Mouse (Mus musculus): ENCODE measurements at regions not wholly inside any gene's neighbourhood (a gene's known extent, or its start where the extent isn't known, plus 50 kb on each side); places are given as distances from the start of the nearest gene placed in this dataset.
"Not testable (repeated sequence)": the region's sequence is repeated elsewhere in the genome, so short reads cannot be mapped to it uniquely, and the experiment has no call there.

DNA sequence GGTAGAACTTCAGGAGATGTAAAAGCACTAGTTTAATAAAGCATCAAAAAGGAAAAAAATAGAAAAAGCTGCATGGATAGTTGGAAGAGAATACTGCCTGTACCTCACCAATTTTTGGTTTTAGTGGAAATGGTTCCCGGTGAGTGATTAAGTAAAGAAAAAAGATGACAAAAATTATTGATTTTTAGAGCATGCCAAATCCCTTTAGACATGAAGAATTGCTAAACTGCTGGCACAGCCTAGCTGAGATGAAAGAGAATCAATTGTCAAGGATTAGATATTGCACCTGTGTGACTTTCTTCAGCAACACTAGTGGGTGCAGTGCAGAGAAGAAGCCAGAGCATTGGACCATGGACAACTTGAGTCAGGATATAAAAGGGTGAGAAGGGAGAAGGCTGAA is 348.7 kb upstream of the Cpeb2 start:
- DNase-seq (ENCODE audit: low spot score in 2 of 2), result no peak

DNA sequence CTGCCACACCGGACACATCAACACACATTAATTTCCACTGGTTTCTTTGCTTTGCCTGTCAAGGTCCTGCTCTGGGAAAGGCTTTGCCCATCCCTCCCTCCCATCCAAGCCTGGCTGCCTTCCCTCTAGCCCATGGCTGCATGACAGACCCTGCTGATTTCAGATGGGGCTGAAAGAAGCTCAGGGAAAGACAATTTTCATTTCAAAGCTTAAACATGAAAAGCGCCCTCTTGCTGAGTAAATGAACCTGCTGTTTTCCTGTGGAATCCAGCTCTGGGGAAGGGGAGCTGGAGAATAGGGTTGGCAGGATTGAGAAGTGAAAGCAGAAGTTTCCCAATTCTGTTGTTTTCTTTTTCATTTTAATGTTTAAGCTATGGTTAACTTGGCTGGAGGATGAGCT is 341.1 kb upstream of the Cpeb2 start:
- DNase-seq (ENCODE audit: low spot score in 2 of 2), result no peak

DNA sequence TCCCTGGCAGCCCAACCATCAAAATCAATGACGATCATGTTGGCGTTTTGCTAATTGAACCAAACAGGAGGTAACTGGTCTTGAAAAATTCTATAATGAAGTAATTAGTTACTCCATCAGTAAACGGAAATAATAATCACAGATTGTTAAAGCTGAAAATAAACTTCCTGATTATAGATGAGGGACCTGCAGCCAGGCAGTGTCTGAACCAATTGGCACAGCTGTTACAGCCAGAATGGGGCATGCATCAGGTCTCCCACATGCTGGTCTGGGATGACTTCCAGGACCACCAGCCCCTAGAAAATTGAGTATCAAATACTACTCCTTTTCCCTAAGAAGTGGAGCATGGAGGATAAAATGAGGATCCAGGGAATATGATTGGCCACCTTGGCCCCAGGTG is 326.8 kb upstream of the Cpeb2 start:
- DNase-seq (ENCODE audit: low spot score in 2 of 2), result no peak

DNA sequence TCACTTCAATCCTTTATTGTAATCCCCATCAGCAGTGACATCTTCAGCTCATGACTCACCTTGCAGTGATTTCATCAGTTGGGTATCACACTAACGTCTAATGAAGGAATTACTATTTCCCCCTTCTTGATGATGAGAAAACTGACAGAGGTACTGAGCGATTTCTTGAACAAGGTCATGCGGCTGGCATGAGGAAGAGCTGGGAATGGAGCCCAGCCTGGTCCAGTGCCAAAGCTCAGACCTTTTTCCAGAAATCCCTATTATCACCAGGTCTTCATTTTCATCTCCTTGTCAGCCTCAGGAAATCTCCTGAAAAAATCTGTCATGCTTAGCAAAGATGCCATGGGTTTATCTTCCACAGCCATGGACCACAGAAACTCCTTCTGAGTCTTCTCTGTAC is 313.6 kb upstream of the Cpeb2 start:
- DNase-seq (ENCODE audit: low spot score in 2 of 2), result no peak

DNA sequence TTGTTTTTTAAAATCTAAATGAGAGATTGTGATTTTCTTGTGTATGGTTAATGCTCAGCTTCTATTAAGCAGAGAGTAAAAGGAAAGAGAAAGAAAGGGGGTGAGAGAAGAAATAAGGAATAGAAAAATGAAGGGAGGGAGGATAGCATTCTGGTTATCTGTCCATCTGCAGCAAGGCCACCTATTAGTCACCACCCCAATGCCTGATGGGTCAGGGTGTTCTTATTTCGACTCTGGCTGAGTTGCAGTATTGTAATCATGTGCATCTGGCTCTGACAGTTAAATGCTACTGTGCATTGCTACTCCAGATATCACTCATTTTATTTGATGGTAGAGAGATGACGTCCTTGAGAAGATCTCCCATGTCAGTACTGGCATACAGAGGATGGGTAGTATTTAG is 300.9 kb upstream of the Cpeb2 start:
- no peak for DNase-seq (ENCODE audit: low spot score in 2 of 2)

DNA sequence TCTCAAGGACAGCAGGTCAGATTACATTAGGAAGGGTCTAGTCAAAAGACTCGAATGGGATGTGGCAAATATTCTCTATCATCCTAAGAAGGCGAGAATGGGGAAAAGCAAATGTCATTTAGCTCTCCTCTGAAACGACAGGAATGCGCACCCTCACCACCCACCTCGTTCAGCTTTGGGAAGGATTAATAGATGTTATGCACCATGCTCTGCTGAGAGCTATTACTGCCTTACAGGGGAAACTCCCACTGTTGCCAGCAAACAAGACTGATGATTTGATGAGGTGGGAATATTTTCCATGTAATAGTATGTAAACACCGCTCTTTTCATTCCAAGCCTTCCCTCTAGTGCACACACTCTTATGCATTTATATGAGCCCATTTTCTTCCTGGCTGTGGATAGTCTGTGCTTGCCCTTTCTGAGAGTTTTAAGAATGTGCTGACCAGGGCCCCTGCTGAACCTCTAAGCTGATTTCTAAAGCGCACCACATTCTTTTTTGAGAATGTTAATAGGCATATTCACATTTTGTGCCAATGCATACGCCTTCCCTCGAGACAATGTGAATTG is 273.6 kb upstream of the Cpeb2 start:
- no peak for DNase-seq (ENCODE audit: low spot score in 2 of 2)

DNA sequence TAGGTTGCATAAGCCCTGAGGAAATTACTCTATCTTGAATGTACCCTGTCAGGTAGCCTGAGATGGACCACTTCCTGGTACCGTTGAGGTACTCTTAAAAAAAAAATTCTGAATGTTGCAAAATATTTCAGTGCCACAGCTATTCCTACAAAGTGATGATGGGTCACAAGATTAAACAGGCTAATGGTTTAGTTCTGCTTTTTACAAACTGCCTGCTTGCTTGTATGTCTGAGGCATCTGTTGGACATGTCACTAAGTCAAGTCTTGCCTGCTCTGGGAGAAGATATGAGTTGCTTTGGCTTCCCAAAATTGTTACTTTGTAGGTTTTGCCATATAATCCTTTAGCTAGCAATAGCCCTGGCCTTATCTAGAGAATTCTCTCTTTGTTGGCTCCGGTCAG is 266.0 kb upstream of the Cpeb2 start:
- not testable (repeated sequence) for DNase-seq (ENCODE audit: low spot score in 2 of 2)

DNA sequence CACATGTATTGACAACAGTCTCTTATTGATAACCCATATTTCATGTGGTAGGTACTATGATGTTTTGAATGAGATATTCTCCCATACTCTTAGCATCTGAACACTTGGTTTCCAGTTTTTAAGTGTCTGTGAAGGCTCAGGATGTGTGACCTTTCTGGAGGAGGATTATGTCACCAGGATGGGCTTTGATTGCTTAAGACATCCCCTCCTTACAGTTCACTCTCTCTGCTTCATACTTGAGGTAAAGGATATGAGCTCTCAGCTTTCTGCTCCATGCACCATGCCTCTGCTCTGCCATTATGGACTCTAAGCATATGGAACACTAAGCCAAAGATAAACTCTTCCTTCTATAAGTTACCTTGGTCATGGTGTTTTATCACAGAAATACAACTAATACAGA is 263.8 kb upstream of the Cpeb2 start:
- no peak for DNase-seq (ENCODE audit: low spot score in 2 of 2)

DNA sequence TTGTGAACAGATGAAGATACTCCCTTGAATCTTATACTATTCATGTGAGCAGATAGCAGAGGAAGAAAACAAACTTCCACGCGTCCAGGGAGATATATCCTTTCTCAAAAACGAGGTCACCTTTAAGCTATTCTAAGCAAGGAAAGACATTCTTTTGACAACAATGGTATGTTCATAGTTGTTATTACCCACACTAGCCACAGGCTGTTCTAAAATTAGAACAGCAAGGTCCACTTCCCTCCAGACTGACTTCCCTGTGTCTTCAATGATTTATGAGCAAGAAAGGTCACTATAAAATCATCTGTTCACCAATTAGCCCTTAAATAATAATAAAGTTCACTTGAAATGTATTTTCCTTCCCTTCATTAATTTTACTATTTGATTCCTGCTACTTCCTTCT is 263.3 kb upstream of the Cpeb2 start:
- no peak for DNase-seq (ENCODE audit: low spot score in 2 of 2)

DNA sequence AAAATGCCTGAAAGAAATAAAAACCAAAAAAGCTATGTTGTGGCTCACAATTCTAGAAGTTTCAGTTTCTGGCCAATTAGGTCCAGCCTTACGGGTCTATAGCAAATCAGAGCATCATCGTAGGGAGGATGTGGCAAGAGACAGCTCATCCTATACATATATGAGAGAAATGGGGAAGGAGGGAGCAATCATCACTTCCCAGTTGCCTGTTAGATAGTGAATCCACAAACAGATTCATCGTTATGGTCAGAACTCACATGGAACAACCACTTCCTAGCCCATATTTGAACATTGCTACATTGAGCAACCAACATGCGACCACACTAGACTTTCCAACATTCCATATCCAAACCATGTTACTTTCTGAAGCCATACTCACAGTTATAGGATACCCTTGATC is 255.9 kb upstream of the Cpeb2 start:
- DNase-seq (ENCODE audit: low spot score in 2 of 2), result no peak

DNA sequence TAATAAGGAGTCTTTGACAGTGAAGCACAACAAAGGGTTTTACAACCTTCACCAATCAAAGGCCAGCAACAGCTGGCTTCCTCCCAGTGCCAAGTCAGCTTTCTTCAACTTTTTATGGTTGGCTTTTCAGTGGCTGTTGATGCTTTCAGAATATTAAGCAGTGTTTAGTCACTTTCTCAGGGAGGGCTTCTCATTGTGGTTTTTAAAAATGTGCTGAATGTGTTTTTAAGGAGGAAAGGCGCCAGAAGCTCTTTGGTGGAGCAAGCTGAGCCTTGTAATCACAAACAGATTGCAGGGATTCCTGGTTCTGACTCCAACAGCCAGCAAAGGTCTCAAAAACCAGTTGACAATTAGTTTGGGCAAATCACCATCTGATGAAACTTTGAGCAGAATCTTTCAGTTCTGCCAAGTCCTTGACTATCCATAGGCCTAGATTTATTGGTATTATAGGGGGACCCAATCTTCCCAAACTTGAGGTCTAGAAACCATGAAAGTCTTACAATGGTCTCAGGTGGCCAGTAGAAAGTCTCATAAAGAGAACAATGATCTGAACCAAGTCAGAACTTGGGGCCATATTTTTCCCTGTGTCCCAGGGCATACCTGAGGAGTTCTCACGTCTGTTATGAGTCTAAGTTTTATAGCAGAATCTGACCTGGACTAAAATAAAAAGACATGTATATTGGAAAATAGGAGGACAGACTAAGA is 251.9 kb upstream of the Cpeb2 start:
- DNase-seq (ENCODE audit: low spot score in 2 of 2), result no peak

DNA sequence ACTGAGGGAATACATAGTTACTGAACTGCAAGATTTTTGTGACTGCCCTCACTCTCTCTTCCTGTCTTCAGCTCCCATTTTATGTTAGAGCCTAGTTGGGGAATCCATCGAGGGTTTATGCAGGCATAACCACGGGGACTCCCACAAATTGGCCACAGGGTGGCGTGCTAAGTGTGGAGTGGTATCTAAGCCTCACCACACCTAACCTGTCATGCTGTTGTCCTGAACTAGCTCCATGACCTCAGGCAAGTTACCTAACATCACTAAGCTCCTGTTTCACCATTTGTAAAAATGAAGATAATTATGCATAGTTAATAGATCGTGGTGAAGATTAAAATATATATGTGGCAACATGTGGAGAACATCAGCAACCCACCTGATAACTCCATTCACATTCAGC is 246.8 kb upstream of the Cpeb2 start:
- DNase-seq (ENCODE audit: low spot score in 2 of 2), result no peak

DNA sequence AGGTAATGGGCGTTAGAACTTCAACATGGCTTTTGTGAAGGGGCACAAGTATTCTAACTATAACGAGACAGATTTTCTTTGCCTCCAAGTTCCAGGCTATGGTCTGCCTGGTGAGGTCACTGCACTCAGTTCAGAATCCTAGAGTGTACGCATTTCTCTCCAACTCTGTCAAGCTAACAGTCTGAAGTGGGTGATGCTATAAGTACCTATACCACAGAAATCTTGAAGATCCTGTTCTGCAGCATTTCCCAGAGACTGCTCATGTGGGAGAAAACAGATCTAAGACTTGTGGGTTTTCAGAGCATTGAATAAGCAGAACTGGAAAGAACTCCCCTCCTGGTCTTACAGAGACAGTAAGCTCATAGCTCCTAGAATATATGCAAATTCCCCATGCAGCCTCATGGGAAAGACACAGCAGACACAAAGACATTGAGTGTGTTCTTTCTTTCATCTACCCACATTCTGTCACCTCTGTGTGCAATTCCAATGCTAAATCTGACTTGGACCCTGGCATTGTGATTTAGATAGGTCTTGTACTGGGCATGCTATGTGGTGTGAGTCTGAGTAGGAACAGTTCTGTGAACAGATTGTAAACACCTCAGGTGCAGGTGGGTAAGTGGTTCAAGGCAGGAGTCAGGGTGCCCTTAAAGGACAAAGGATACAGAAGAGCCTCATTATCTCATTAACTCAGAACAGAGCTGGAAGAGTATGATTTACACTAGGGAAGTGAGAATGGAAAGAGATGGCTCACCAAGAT is 245.1 kb upstream of the Cpeb2 start:
- no peak for DNase-seq (ENCODE audit: low spot score in 2 of 2)

DNA sequence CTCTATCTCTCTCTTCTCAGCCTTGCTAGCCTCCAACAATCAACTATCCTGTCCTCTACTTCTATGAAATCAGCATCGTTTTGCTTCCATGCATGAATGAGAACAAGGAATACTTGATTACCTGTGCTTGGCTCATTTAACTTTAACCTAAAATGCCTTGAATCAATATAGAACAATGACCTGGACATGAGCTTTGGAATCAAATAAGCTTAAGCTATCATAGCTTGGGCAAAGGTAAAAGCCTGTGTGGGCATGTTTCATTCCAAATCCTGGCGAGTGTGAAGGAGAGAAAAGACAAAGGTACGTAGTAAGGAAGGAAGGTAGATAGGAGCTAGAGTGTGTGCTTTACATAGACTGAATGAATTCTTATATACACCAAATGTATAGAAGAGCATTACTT is 243.7 kb upstream of the Cpeb2 start:
- DNase-seq (ENCODE audit: low spot score in 2 of 2), result no peak

DNA sequence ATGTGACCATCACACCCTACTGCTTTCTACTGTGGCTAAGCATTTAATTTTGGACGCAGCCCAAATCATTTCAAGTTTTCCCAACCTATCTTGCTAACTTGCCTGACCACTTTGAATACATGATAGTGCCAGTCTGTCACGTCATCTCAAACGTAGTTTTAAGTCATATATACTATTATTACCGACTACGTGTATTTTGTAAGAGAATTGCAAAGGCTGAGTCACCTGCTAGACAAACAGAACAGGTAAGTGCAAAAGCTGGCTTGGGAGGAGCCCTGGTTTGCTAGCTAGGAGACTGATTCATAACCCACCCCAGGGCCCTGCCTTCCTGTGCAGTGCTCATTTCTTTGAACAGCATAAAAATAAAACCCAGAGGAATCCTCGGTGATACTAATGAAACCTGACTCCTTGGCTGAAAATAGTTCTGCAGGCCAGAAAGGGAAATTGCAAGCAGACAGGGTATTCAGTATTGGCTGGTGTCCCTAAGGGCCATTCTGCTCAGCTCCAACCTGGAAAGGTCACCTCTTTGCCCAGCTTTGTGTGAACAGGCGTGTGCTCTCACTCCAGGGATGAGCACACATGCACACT is 208.9 kb upstream of the Cpeb2 start:
- DNase-seq (ENCODE audit: low spot score in 2 of 2), result no peak

DNA sequence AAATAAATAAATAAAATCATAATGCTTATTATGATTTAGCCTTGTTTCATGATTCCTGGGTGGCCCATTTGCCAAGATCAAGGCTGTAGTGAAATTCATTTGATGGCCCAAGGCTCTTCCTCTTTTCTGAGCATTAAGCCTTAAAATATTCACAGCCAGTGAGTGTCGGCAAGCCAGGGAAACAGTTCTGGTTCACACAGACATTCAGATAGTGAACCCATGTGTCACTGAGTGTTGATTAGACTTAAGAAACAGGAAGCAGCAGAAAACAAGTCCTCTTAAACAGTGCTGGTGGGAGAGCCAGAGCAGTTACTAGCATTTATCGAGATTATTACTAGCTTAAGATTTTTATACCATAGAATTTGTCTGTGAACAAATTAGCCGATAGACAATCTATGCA is 201.7 kb upstream of the Cpeb2 start:
- no peak for DNase-seq (ENCODE audit: low spot score in 2 of 2)

DNA sequence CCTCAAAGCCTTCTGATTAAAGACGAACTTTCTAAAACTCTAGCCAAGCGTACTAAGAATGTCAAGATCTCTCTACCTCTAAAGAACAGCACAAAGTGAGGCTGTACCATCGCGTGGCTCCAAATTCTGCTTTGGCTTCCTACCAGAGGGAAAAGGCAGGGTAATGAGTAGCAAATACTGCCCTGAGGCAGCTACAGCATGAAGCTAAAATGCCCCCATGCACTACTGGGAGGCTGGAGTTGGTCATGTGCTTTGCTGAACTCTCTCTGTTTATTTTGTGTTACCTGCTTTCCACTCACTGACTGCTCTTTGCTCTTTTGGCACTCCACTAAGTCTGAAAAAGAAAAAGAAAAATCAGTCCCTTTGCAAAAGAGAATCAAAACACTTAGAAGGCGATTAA is 201.1 kb upstream of the Cpeb2 start:
- DNase-seq (ENCODE audit: low spot score in 2 of 2), result no peak

DNA sequence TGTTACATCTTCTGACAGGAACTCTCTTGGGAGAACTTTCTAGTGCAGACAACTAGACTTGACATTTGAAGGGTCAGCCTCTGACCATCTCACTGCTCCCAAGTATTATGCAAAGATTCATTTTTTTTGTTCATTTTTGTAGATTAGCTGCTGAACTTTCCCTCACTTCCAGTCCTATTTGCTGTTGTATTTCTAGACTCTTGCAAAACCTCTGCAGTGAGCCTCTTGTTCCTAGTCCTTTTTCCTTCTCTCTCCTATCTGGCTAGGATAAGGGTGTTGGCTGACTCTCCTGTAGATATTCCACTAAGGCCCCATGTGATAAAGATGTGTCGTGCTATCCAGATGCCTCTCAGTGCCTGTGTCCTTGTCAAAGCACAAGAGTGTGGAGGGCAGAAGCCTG is 198.5 kb upstream of the Cpeb2 start:
- no peak for DNase-seq (ENCODE audit: low spot score in 2 of 2)

DNA sequence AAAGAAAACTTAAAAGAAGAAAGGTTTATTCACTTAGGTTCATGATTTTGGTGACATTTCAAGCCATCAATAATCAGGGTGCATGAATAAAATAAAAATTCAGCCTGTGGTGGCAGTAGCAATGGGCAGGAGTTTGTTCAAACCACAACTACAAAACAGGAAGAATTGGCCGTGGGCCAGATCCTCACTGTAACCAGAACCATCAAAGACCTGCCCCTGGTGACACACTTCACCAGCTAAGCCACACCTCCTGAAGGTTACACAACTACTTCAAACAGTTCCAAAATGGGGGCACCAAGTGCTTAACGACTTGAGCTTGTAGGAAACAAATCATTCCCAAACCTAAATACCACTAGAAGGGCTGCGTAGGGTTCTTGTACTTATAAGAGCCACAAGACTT is 195.4 kb upstream of the Cpeb2 start:
- no peak for DNase-seq (ENCODE audit: low spot score in 2 of 2)

DNA sequence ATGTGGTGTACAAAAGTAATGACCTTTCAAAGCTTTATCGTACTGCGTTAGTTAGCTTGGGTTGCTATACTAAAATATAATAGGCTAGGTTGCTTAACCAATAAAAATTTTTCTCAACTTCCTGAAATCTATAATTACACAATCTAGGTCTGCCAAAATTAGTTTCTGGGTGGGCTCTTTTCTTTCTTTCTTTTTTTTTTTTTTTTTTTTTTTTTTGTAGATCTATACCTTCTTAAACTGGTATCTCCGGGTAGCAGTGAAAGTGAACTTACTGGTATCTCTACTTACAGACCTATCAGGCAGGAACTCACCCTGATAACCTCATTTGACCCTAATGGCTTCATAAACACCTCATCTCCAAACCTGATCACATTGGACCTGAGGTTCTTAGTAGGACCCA is 193.4 kb upstream of the Cpeb2 start:
- DNase-seq (ENCODE audit: low spot score in 2 of 2), result no peak

DNA sequence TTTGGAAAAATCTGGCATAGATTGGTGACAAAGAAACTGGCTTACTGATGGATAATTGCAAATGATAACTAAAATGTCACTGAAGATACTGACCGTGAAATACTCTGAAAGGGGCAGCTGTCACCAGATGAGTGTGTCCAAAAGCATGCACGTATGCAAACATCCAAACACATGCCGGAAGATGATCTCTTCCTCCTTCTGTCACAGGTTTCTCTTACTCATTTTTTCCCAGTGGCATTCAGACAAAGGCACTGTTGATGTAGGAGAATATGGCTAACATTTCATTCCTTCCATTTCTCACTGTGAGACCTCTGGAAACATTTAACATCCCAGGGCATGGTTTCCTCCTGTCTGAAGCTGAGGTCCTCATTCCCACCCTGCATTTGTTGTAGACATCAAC is 190.4 kb upstream of the Cpeb2 start:
- no peak for DNase-seq (ENCODE audit: low spot score in 2 of 2)

DNA sequence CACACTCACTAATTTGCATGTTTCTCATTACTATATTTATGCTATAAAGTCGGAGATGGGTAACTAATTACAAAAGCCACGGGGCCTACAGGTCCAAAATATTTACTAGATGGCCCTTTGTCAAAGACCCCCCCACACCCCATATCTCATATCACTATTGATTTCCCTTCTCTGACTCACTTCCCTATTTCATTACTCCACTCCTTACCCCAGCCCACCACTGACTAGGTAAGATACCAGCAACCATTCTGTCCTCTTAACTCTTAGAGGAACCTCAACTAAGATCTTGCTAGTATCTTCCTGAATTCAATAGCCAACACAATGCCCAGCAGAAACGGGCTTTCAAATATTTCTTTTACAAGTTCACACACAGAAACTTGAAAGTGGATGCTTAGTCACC is 187.1 kb upstream of the Cpeb2 start:
- no peak for DNase-seq (ENCODE audit: low spot score in 2 of 2)

DNA sequence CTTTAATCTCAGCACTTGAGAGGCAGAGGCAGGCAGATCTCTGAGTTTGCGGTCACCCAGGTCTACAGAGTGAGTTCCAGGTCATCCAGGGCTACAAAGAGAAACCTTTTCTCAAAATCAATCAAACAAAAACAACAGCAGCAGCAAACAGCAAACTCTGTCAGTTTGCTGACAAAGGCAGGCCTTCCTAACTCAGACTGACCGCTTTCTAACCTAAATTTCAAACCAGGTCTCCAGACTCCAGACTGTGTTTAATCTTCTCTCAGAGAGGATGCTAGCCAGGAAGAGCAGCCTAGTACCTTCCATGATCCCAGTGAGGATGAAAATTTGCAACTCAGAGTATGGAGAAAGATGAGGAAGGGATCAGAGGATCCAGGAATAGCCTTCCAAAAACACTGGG is 185.7 kb upstream of the Cpeb2 start:
- DNase-seq (ENCODE audit: low spot score in 2 of 2), result no peak

All from right cerebral cortex, postnatal 36 days (tissue).